Mouse (Mus musculus): ENCODE measurements at regions not wholly inside any gene's neighbourhood (a gene's known extent, or its start where the extent isn't known, plus 50 kb on each side); places are given as distances from the start of the nearest gene placed in this dataset.

GRCm38 (mm10) chr2:103145058-103145457, 71.6 kb downstream of the Apip start:
- no peaks in the 10 kb centered on the region for H3K9me3 ChIP-seq (replicated peaks; ENCODE audit: low read length)
- DNase-seq (ENCODE audit: extremely low read depth): no peak

GRCm38 (mm10) chr2:103146132-103146531, 72.7 kb downstream of the Apip start:
- Histone ChIP-seq H3K79me2 (replicated peaks; ENCODE audit: control insufficient read depth, extremely low read depth, insufficient read depth, poor library complexity, severe bottlenecking) (no peaks in the 10 kb centered on the region), H3K27ac (ENCODE audit: insufficient read depth, low read depth) (no peak overlapping the region), H3K9me3 (replicated peaks; ENCODE audit: low read length) (no peaks in the 10 kb centered on the region), H3K9ac (ENCODE audit: insufficient read depth, low read depth) (no peak overlapping the region), H3K4me2 (ENCODE audit: insufficient read depth, low read depth, poor library complexity, severe bottlenecking) (peak overlapping the region; percentile 16), H3K27me3 (replicated peaks) (no peaks in the 10 kb centered on the region), H3K36me3 (replicated peaks in 1 of 2; ENCODE audit: control insufficient read depth in 1 of 2, insufficient read depth in 1 of 2, low read length in 1 of 2) (no peaks in the 10 kb centered on the region), H3K4me3 (replicated peaks in 1 of 3; ENCODE audit: low read depth in 2 of 3, low read length in 2 of 3, poor library complexity in 1 of 3) (no peak overlapping the region), H3K4me1 (ENCODE audit: control insufficient read depth in 1 of 2, insufficient read depth in 2 of 2) (peaks cover 4 to 28% of the 10 kb centered on the region in 2 experiments; a peak in 3 of 4 replicates)
- TF ChIP-seq CHD1 (IDR thresholded peaks at IDR 0.05; ENCODE audit: low read depth, low read length) (no peak), KAT2A (IDR thresholded peaks at IDR 0.05; ENCODE audit: insufficient replicate concordance, low read length) (no peak), NRF1 (IDR thresholded peaks at IDR 0.05; ENCODE audit: low read depth, low read length) (no peak), SIN3A (IDR thresholded peaks at IDR 0.05; ENCODE audit: low read length) (no peak), ETS1 (conservative IDR thresholded peaks at IDR 0.05; ENCODE audit: low read depth, low read length) (no peak), BHLHE40 (IDR thresholded peaks at IDR 0.05; ENCODE audit: low read depth, low read length) (no peak)
- in situ Hi-C loops (cut with MboI; ENCODE audit: low pct_ligation_motif_present, low pct_unique_long_range_greater_than_20kb, low sequenced_read_pairs): no loop called here
- dilution Hi-C loops (cut with MboI; ENCODE audit: extremely low pct_ligation_motif_present, extremely low pct_unique_long_range_greater_than_20kb, low sequenced_read_pairs): no loop called here
- DNase-seq (ENCODE audit: extremely low read depth): no peak

More at GRCm38 (mm10) chr2:103145058-103145457, 71.6 kb downstream of the Apip start:
- Histone ChIP-seq H3K36me3 (replicated peaks in 1 of 2; ENCODE audit: control insufficient read depth in 1 of 2, insufficient read depth in 1 of 2, low read length in 1 of 2) (no peaks in the 10 kb centered on the region), H3K79me2 (replicated peaks; ENCODE audit: control insufficient read depth, extremely low read depth, insufficient read depth, poor library complexity, severe bottlenecking) (no peaks in the 10 kb centered on the region), H3K9ac (ENCODE audit: insufficient read depth, low read depth) (no peak overlapping the region), H3K27ac (ENCODE audit: insufficient read depth, low read depth) (no peak overlapping the region), H3K27me3 (replicated peaks) (no peaks in the 10 kb centered on the region), H3K4me3 (replicated peaks in 1 of 3; ENCODE audit: low read depth in 2 of 3, low read length in 2 of 3, poor library complexity in 1 of 3) (no peak overlapping the region), H3K4me1 (ENCODE audit: control insufficient read depth in 1 of 2, insufficient read depth in 2 of 2) (peaks cover 4 to 28% of the 10 kb centered on the region in 2 experiments; a peak in 3 of 4 replicates), H3K4me2 (ENCODE audit: insufficient read depth, low read depth, poor library complexity, severe bottlenecking) (no peak overlapping the region)
- in situ Hi-C loops (cut with MboI; ENCODE audit: low pct_ligation_motif_present, low pct_unique_long_range_greater_than_20kb, low sequenced_read_pairs) (no loop called here), dilution Hi-C loops (cut with MboI; ENCODE audit: extremely low pct_ligation_motif_present, extremely low pct_unique_long_range_greater_than_20kb, low sequenced_read_pairs) (no loop called here)
- no peak for TF ChIP-seq CHD2 (IDR thresholded peaks at IDR 0.05; ENCODE audit: low read length)
- no peak for TF ChIP-seq HCFC1 (IDR thresholded peaks at IDR 0.05; ENCODE audit: low read depth, low read length)
- no peak for TF ChIP-seq BHLHE40 (IDR thresholded peaks at IDR 0.05; ENCODE audit: low read depth, low read length)
- no peak for TF ChIP-seq CTCF (conservative IDR thresholded peaks at IDR 0.05 in 1 of 2, IDR thresholded peaks at IDR 0.05 in 1 of 2; ENCODE audit: low read depth in 2 of 2, low read length in 2 of 2)
- no peak for TF ChIP-seq GABPA (IDR thresholded peaks at IDR 0.05; ENCODE audit: insufficient replicate concordance, low read depth, low read length)

GRCm38 (mm10) chr2:103153261-103153660, 79.8 kb downstream of the Apip start:
- dilution Hi-C loops (cut with MboI; ENCODE audit: extremely low pct_ligation_motif_present, extremely low pct_unique_long_range_greater_than_20kb, low sequenced_read_pairs): no loop called here
- TF ChIP-seq TCF12 (IDR thresholded peaks at IDR 0.05; ENCODE audit: low read depth, low read length) (no peak), BHLHE40 (IDR thresholded peaks at IDR 0.05; ENCODE audit: low read depth, low read length) (peak; percentile 59), IRF4 (IDR thresholded peaks at IDR 0.05; ENCODE audit: low read depth, low read length) (peak; percentile 62), MXI1 (IDR thresholded peaks at IDR 0.05; ENCODE audit: low read depth, low read length) (no peak), EP300 (IDR thresholded peaks at IDR 0.05; ENCODE audit: low read length) (peak; percentile 87), MYC (IDR thresholded peaks at IDR 0.05; ENCODE audit: low read depth, low read length) (0 out of 2 replicates have a peak, but pooled peaks have one; percentile 20), MEF2A (IDR thresholded peaks at IDR 0.05; ENCODE audit: borderline replicate concordance, low read depth, low read length) (no peak), MAX (IDR thresholded peaks at IDR 0.05; ENCODE audit: low read length) (0 out of 2 replicates have a peak, but pooled peaks have one; percentile 38)
- Histone ChIP-seq H3K36me3 (replicated peaks in 1 of 2; ENCODE audit: control insufficient read depth in 1 of 2, insufficient read depth in 1 of 2, low read length in 1 of 2) (no peaks in the 10 kb centered on the region), H3K27ac (ENCODE audit: insufficient read depth, low read depth) (no peak overlapping the region), H3K4me1 (ENCODE audit: control insufficient read depth in 1 of 2, insufficient read depth in 2 of 2) (peaks cover 0 to 13% of the 10 kb centered on the region in 2 experiments; a peak in 2 of 4 replicates), H3K4me2 (ENCODE audit: insufficient read depth, low read depth, poor library complexity, severe bottlenecking) (no peak overlapping the region), H3K79me2 (replicated peaks; ENCODE audit: control insufficient read depth, extremely low read depth, insufficient read depth, poor library complexity, severe bottlenecking) (no peaks in the 10 kb centered on the region), H3K4me3 (replicated peaks in 1 of 3; ENCODE audit: low read depth in 2 of 3, low read length in 2 of 3, poor library complexity in 1 of 3) (no peak overlapping the region), H3K9me3 (replicated peaks; ENCODE audit: low read length) (no peaks in the 10 kb centered on the region), H3K27me3 (replicated peaks) (no peaks in the 10 kb centered on the region), H3K9ac (ENCODE audit: insufficient read depth, low read depth) (no peak overlapping the region)
- peak; percentile 35 for DNase-seq (ENCODE audit: extremely low read depth)
- in situ Hi-C loops (cut with MboI; ENCODE audit: low pct_ligation_motif_present, low pct_unique_long_range_greater_than_20kb, low sequenced_read_pairs): no loop called here

Data from CH12.LX (cell line).